Mouse (Mus musculus) mesoderm, embryonic 11.5 days (tissue): ENCODE measurements around the gene Nt5c2.

Experiments
- DNase-seq: peaks from one replicate; pipeline ENCODE4 v3.0.0-alpha.2; 2012; ENCODE audit warnings: low read depth, low spot score

Nt5c2 gene

GRCm38 (mm10) chr19:46848381-46849268 lies 166.3 kb downstream of the Nt5c2 start:
- DNase-seq: no peak

GRCm38 (mm10) chr19:46846459-46846858 lies 168.5 kb downstream of the Nt5c2 start:
- no peak for DNase-seq

DNA sequence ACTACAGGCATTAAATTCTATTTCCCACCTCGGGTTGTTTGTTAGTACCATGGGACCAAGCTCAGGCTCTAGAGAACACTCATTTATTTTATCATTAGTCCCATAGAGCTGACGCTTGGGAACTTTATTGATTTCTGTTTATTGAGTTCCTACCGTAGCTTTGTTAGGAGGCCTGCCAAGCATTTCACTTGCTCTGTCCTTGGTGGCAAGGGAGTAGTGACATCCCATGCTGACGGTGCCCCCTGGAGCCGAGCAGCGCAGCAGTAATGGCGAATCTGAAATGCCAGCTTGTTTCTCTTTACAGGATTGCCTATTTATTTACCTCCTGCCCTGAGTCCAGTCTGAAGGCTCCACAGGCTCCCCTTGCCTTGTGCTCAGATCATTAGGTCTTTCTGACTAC lies 168.9 kb downstream of the Nt5c2 start:
- DNase-seq: no peak

DNA sequence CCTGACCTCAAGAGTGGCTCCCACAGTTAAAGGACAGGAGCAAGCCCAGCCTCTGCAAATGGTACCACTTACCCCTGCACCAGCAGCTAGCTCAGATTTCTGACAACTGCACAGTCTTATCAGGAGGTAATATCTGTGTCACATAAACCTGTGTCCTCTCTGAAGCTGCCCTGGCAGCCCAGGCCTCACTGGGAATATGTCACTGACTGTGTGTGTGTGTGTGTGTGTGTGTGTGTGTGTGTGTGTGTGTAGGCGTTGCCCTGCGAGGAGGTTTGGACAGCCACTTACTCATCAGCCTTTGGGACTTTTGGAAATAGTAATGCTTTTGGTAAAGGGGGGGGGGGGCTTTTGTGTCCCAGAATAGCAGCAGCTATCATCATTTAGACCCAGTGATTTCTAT lies 171.9 kb downstream of the Nt5c2 start:
- no peak for DNase-seq

DNA sequence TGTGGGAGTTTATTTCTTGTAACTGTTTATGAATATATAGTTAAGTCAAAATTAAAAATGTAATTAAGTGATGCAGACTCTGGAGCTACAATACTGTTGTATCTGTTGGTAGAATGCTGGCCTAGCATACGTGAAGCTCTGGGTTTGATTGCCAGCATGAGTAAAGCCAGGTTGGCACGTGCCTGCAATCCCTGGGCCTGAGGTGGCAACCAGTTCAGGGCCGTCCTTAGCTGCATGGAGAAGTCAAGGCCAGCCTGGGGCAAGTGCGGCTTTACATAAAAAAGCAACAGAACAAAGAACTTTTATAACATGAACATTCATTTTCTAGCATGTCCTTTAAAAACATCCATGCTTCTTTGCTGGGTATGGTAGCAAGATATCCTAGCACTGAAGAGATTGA lies 173.9 kb downstream of the Nt5c2 start:
- DNase-seq: no peak

- DNase-seq: no peak
These were observed 177.5 kb downstream of the Nt5c2 start for GRCm38 (mm10) chr19:46837290-46838079.

DNA sequence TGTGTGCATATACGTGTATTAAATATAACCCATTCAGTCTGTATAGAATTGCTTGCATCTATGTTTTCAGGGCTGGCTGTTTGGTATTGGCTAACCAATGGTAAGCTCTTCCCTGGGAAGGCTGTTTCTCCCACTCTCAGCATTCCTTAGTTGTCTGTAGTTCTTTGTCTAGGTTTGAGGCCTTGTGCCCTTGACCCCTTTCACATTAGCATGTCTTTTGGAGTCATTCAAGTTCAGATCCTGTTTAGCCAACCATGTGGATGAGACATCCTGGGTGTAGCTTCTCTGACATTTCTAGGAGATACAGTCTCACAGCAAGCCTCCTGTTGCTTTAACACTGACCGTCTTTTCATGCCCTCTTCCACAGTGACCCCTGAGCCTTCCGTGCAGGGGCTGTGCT lies 178.9 kb downstream of the Nt5c2 start:
- DNase-seq: no peak

GRCm38 (mm10) chr19:46835339-46835738 lies 179.6 kb downstream of the Nt5c2 start:
- no peak for DNase-seq

DNA sequence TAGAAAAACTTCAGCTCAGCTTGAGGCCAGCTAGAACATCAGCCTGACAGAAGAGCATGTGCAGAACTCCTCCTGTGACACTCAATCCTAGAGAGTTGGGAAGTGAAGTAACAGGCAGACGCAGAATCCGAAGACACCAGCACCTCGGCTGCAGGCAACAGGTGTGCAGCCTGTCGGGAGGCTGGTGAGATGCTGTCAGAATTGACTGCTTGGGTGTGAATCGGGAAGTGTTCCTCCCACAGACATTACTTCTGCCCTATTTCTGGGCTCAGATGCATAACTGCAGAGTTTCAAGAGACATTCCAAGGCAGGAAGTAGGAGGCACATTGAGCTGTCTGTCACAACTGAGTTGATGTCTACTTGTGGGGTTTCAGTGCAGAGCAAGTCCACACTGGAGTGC lies 180.7 kb downstream of the Nt5c2 start:
- no peak for DNase-seq
